Mouse (Mus musculus): ENCODE measurements around the gene Fkbp8. TPM values are rescaled to one million over a fixed set of nuclear protein-coding genes. Genes with fewer than 3 reads are reported as not detected.
"Not testable (repeated sequence)": the region's sequence is repeated elsewhere in the genome, so short reads cannot be mapped to it uniquely, and the experiment has no call there.

Gene Fkbp8
- polyA plus RNA-seq, 1 experiment from 2014 or later = 278 TPM

DNA sequence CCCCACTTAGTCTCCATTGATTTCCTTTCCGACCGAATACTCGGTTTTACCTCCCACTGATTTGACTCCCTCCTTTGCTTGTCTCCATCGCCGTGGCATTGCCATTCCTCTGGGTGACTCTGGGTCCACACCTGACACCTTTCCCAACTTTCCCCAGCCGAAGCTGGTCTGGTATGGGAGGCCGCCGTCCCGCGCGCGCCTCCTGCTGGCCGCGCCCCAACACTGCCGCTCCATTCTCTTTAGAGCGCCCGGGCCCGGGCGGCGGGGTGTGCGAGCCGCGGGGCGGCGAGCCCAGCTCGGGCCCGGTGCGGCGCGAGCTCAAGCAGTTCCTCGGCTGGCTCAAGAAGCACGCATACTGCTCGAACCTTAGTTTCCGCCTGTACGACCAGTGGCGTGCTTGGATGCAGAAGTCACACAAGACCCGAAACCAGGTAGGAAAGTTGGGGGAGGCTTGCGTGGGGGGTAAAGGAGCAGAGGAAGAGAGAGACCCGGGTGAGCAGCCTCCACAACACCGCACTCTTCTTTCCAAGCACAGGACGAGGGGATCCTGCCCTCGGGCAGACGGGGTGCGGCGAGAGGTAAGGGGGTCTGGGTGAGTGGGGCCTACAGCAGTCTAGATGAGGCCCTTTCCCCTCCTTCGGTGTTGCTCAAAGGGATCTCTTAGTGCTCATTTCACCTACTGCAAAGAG, 24.3 kb upstream of the Fkbp8 start:
- ChIA-PET POLR2A (interaction anchor here (0.6 to 1.4 kb wide), 4 partner anchors 87 to 200 kb away, joined by 3 to 4 read pairs (median 3); no protein-coding TSS in a partner anchor), CTCF (interaction anchor here (0.8 to 3.0 kb wide), 9 partner anchors 48 to 119 kb away, joined by 3 to 18 read pairs (median 3); no protein-coding TSS in a partner anchor)
- no peaks in the 10 kb centered on the region for H3K27me3 ChIP-seq
- no peak for DNase-seq (ENCODE audit: low read depth, low spot score)
- ATAC-seq = no peak
- in situ Hi-C loops (cut with MboI; ENCODE audit: low pct_unique_long_range_greater_than_20kb) = loop anchor here (5.0 kb wide), 2 partner anchors 91 to 126 kb away; no protein-coding TSS in a partner anchor
- TF ChIP-seq CTCF (IDR thresholded peaks at IDR 0.05) = no peak

- ATAC-seq (no peak), DNase-seq (ENCODE audit: low read depth, low spot score) (no peak)
- in situ Hi-C loops (cut with MboI; ENCODE audit: low pct_unique_long_range_greater_than_20kb) = loop anchor here (5.0 kb wide), 2 partner anchors 92 to 127 kb away; no protein-coding TSS in a partner anchor
- TF ChIP-seq CTCF (IDR thresholded peaks at IDR 0.05) = no peak
- H3K27me3 ChIP-seq = no peaks in the 10 kb centered on the region
- POLR2A ChIA-PET = interaction anchor here (1.3 to 1.4 kb wide), 3 partner anchors 82 to 120 kb away, joined by 3 to 4 read pairs (median 4); no protein-coding TSS in a partner anchor
- CTCF ChIA-PET = interaction anchor here (0.8 to 3.0 kb wide), 21 partner anchors 9 to 187 kb away, joined by 3 to 18 read pairs (median 4); partner anchors contain the start of gene Upf1
These were observed 23.2 kb upstream of the Fkbp8 start for GRCm38 (mm10) chr8:70504291-70504716.

GRCm38 (mm10) chr8:70504851-70505250, 22.7 kb upstream of the Fkbp8 start:
- in situ Hi-C loops (cut with MboI; ENCODE audit: low pct_unique_long_range_greater_than_20kb) = loop anchor here (5.0 kb wide), 2 partner anchors 93 to 128 kb away; no protein-coding TSS in a partner anchor
- no peaks in the 10 kb centered on the region for H3K27me3 ChIP-seq
- ChIA-PET POLR2A (interaction anchor here (1.1 to 1.3 kb wide), 2 partner anchors 81 to 129 kb away, joined by 3 to 4 read pairs; no protein-coding TSS in a partner anchor), CTCF (interaction anchor here (0.6 to 3.0 kb wide), 25 partner anchors 9 to 170 kb away, joined by 3 to 18 read pairs (median 4); partner anchors contain the start of gene Upf1)
- DNase-seq (ENCODE audit: low read depth, low spot score) (no peak), ATAC-seq (no peak)
- TF ChIP-seq CTCF (IDR thresholded peaks at IDR 0.05) = no peak

- DNase-seq (ENCODE audit: low read depth, low spot score) = no peak
These were observed 21.7 kb upstream of the Fkbp8 start for GRCm38 (mm10) chr8:70505698-70506327.

DNA sequence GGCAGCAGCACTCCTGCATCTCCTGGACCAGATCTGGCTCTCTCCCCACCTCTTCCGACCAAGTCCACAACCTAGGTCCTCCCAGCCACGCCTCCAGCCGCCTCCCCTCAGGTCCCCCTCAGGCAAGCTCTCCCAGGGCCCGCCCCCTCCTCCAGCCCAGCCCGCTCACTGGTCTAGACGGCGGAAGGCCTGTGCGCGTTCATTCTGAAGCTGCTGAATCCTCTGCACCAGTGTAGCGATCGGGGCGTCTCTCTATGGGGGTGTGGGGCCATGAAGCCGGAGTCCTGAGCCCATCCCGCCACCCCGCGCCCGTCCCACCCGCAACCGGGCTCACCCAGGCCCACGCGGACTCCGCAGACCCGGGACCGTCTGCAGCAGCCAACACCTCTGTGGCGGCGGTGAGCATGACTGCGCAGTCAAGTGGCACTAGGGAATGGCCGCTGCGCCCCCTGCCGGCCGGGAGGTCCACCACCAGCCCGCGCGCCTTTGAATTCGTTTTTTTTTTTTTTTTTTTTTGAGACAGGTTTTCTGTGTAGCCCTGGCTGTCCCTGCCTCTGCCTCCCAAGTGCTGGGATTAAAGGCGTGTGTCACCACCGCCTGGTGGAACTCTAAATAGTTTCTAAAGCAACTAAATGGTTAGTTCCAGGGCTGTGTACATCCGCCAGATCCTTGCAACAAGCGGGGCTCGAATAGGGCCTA, 21.0 kb upstream of the Fkbp8 start, which contains the start of gene Rex1bd:
Gene Rex1bd (minus strand): TSS at position 425 of the 699 bp plus-strand sequence.
- in situ Hi-C loops (cut with MboI; ENCODE audit: low pct_unique_long_range_greater_than_20kb) = no loop called here
- H3K27me3 ChIP-seq = no peaks in the 10 kb centered on the region
- ATAC-seq (peak; percentile 77), DNase-seq (ENCODE audit: low read depth, low spot score) (peak; percentile 56)
- ChIA-PET POLR2A (interaction anchor here (0.7 to 1.6 kb wide), 9 partner anchors 21 to 231 kb away, joined by 3 to 6 read pairs (median 4); partner anchors contain the start of genes Fkbp8, Kxd1 and Upf1), CTCF (interaction anchor here (1.2 to 2.5 kb wide), 6 partner anchors 13 to 153 kb away, joined by 3 to 14 read pairs (median 6); partner anchors contain the start of genes Crtc1 and Upf1)
- no peak for TF ChIP-seq CTCF (IDR thresholded peaks at IDR 0.05)

More at GRCm38 (mm10) chr8:70505698-70506327, 21.7 kb upstream of the Fkbp8 start:
- ChIA-PET CTCF (interaction anchor here (0.8 to 3.0 kb wide), 18 partner anchors 20 to 165 kb away, joined by 3 to 18 read pairs (median 4); partner anchors contain the start of gene Upf1), POLR2A (interaction anchor here (0.9 to 1.6 kb wide), 6 partner anchors 122 to 160 kb away, joined by 3 to 5 read pairs (median 4); partner anchors contain the start of gene Upf1)
- peak; percentile 9 for ATAC-seq
- no peaks in the 10 kb centered on the region for H3K27me3 ChIP-seq
- no peak for TF ChIP-seq CTCF (IDR thresholded peaks at IDR 0.05)
- in situ Hi-C loops (cut with MboI; ENCODE audit: low pct_unique_long_range_greater_than_20kb) = no loop called here

GRCm38 (mm10) chr8:70507027-70507393, 20.5 kb upstream of the Fkbp8 start:
- no peak for TF ChIP-seq CTCF (IDR thresholded peaks at IDR 0.05)
- in situ Hi-C loops (cut with MboI; ENCODE audit: low pct_unique_long_range_greater_than_20kb) = no loop called here
- ATAC-seq (no peak), DNase-seq (ENCODE audit: low read depth, low spot score) (no peak)
- POLR2A ChIA-PET = interaction anchor here (0.7 to 1.6 kb wide), 6 partner anchors 20 to 231 kb away, joined by 3 to 6 read pairs (median 4); partner anchors contain the start of genes Fkbp8 and Kxd1
- no peaks in the 10 kb centered on the region for H3K27me3 ChIP-seq
- CTCF ChIA-PET = interaction anchor here (1.2 to 2.5 kb wide), 3 partner anchors 13 to 154 kb away, joined by 3 to 7 read pairs (median 4); partner anchors contain the start of genes Crtc1 and Upf1

GRCm38 (mm10) chr8:70509281-70509952, 18.1 kb upstream of the Fkbp8 start:
- DNase-seq (ENCODE audit: low read depth, low spot score) = no peak
- TF ChIP-seq CTCF (IDR thresholded peaks at IDR 0.05) = no peak
- no peaks in the 10 kb centered on the region for H3K27me3 ChIP-seq
- in situ Hi-C loops (cut with MboI; ENCODE audit: low pct_unique_long_range_greater_than_20kb) = no loop called here
- no peak for ATAC-seq
- ChIA-PET POLR2A (interaction anchor here (0.6 to 2.7 kb wide), 7 partner anchors 11 to 195 kb away, joined by 3 to 15 read pairs (median 3); partner anchors contain the start of gene Ell), CTCF (interaction anchor here (1.0 to 1.4 kb wide), 2 partner anchors 17 to 101 kb away, joined by 3 read pairs; no protein-coding TSS in a partner anchor)

GRCm38 (mm10) chr8:70510228-70510915, 17.2 kb upstream of the Fkbp8 start, which contains the start of gene Uba52:
Uba52 (minus strand) TSS chr8:70510801.
- POLR2A ChIA-PET = interaction anchor here (0.6 to 2.7 kb wide), 6 partner anchors 8 to 99 kb away, joined by 3 to 15 read pairs (median 3); partner anchors contain the start of gene Ell
- no peak for TF ChIP-seq CTCF (IDR thresholded peaks at IDR 0.05)
- no peaks in the 10 kb centered on the region for H3K27me3 ChIP-seq
- DNase-seq (ENCODE audit: low read depth, low spot score) (peak; percentile 64), ATAC-seq (peak; percentile 58)
- CTCF ChIA-PET = interaction anchor here (1.0 to 1.7 kb wide), 3 partner anchors 10 to 100 kb away, joined by 3 to 5 read pairs (median 3); no protein-coding TSS in a partner anchor
- in situ Hi-C loops (cut with MboI; ENCODE audit: low pct_unique_long_range_greater_than_20kb) = no loop called here

DNA sequence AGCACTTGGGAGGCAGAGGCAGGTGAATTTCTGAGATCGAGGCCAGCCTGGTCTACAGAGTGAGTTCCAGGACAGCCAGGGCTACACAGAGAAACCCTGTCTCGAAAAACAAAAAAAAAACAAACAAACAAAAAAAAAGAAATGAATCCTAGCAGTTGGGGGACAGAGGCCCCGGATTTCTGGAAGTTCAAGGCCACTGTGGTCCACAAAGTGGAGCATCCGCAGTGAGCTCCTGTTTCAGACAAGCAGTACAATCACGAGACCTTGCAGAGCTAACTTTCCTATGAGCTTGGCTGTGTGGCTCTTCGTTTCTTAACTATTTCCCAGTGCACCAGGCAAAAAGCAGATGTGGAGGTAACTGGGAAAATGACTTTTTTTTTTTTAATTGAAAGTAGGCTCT, 16.4 kb upstream of the Fkbp8 start:
- POLR2A ChIA-PET = interaction anchor here (0.7 to 2.7 kb wide), 4 partner anchors 9 to 79 kb away, joined by 3 to 15 read pairs (median 4); partner anchors contain the start of gene Ell
- DNase-seq (ENCODE audit: low read depth, low spot score); ATAC-seq; in situ Hi-C loops (cut with MboI; ENCODE audit: low pct_unique_long_range_greater_than_20kb); H3K27me3 ChIP-seq: not testable (repeated sequence)
- CTCF ChIA-PET = interaction anchor here (1.7 kb wide), 1 partner anchor 9 kb away, joined by 5 read pairs; no protein-coding TSS in a partner anchor

Data from Patski (cell line).